Mouse (Mus musculus) central nervous system, embryonic 14 days (tissue): Measurements from ENCODE around the gene Klhl4. TPM values are rescaled to one million over a fixed set of nuclear protein-coding genes. Genes with fewer than 3 reads are reported as not detected.

Source experiments
- polyA plus RNA-seq: library from polyadenylated mRNA; depleted of rRNA; stranded (reverse); fragments of >200 nt; gene quantifications from 2 replicates; pipeline ENCODE4 v1.2.3, GENCODE M21; 2012; rRNA removed

Klhl4 gene
- 2.9 and 4.4 TPM in 2 replicates for polyA plus RNA-seq

GRCm38 (mm10) chrX:114473782-114474731 is at the start of gene Klhl4:
Klhl4 (plus strand) TSS chrX:114474333.

